19 mouse cellular contexts compared by ENCODE assay signal in genomic region chr5:93125325-93125724, GRCm38 (mm10). TPM values are rescaled to one million over a fixed set of nuclear protein-coding genes. Genes with fewer than 3 reads are reported as not detected.
DNase-seq lines count a peak whose midpoint lies in the region; ATAC-seq and TF ChIP-seq lines count a peak whose summit lies in the region.
"Had no signal": no experiment of that assay in that cellular context is flagged by ENCODE, and none has a peak within 500 bp of the region (broad histone marks: within the 10 kb centered on the region; RNA-seq: fewer than 3 reads in every experiment).

No protein-coding gene starts in this region.

- no peak for DNase-seq in hindbrain, postnatal 0 days (ENCODE audit: low spot score)
- DNase-seq in MN1 (ENCODE audit: low spot score), result no peak
- no peak for DNase-seq in spleen, postnatal 10 days (ENCODE audit: low spot score in 2 of 2)
- DNase-seq: cerebellum, postnatal 36 days; heart, postnatal 10 days; kidney, adult 9 months; lung, postnatal 10 days; thymus, adult 2 months had no signal

- H3K36me3 ChIP-seq in hindbrain, embryonic 12.5 days, result no peaks in the 10 kb centered on the region
- H3K36me3 ChIP-seq in hindbrain, postnatal 0 days (ENCODE audit: insufficient read depth, low read length), result no peaks in the 10 kb centered on the region
- no peaks in the 10 kb centered on the region for H3K36me3 ChIP-seq in midbrain, embryonic 13.5 days
- H3K36me3 ChIP-seq in midbrain, embryonic 15.5 days (replicated peaks), result no peaks in the 10 kb centered on the region
- H3K36me3 ChIP-seq in hindbrain, embryonic 13.5 days, result no peaks in the 10 kb centered on the region
- H3K36me3 ChIP-seq: liver, embryonic 15.5 days; stomach, embryonic 15.5 days had no signal

- no peak overlapping the region for H3K4me3 ChIP-seq in hindbrain, embryonic 12.5 days
- H3K4me3 ChIP-seq in hindbrain, postnatal 0 days (ENCODE audit: low read length), result no peak overlapping the region
- H3K4me3 ChIP-seq in midbrain, embryonic 13.5 days (replicated peaks), result no peak overlapping the region
- no peak overlapping the region for H3K4me3 ChIP-seq in midbrain, embryonic 15.5 days
- no peak overlapping the region for H3K4me3 ChIP-seq in hindbrain, embryonic 13.5 days
- H3K4me3 ChIP-seq: heart, embryonic 10.5 days; left cerebral cortex, adult 2 months; limb, embryonic 13.5 days; liver, embryonic 15.5 days; myocyte; stomach, embryonic 15.5 days had no signal

- H3K9me3 ChIP-seq in hindbrain, embryonic 12.5 days (replicated peaks), result no peaks in the 10 kb centered on the region
- H3K9me3 ChIP-seq in hindbrain, postnatal 0 days (ENCODE audit: low read length), result no peaks in the 10 kb centered on the region
- H3K9me3 ChIP-seq in midbrain, embryonic 13.5 days, result no peaks in the 10 kb centered on the region
- no peaks in the 10 kb centered on the region for H3K9me3 ChIP-seq in midbrain, embryonic 15.5 days
- no peaks in the 10 kb centered on the region for H3K9me3 ChIP-seq in hindbrain, embryonic 13.5 days
- H3K9me3 ChIP-seq: heart, embryonic 10.5 days; limb, embryonic 13.5 days; liver, embryonic 15.5 days; stomach, embryonic 15.5 days had no signal

- no peak for TF ChIP-seq CTCF in hindbrain, postnatal 0 days (IDR thresholded peaks at IDR 0.05; ENCODE audit: low read depth)

- peaks cover 64% of the 10 kb centered on the region for H3K4me1 ChIP-seq in hindbrain, embryonic 12.5 days
- H3K4me1 ChIP-seq in hindbrain, postnatal 0 days (ENCODE audit: insufficient read depth, low read length), result peaks cover 8% of the 10 kb centered on the region; the same call in 1 of the 2 replicates
- peaks cover 63% of the 10 kb centered on the region for H3K4me1 ChIP-seq in midbrain, embryonic 13.5 days (replicated peaks)
- H3K4me1 ChIP-seq in midbrain, embryonic 15.5 days, result peaks cover 47% of the 10 kb centered on the region
- peaks cover 65% of the 10 kb centered on the region for H3K4me1 ChIP-seq in hindbrain, embryonic 13.5 days (replicated peaks)

- ATAC-seq in hindbrain, embryonic 12.5 days (ENCODE audit: low FRiP score), result no peak
- ATAC-seq in hindbrain, postnatal 0 days, result no peak
- ATAC-seq in midbrain, embryonic 13.5 days, result no peak
- ATAC-seq in midbrain, embryonic 15.5 days (replicated peaks), result no peak
- ATAC-seq in hindbrain, embryonic 13.5 days (ENCODE audit: low FRiP score), result no peak
- ATAC-seq: inflammation-experienced regulatory T-cells, adult 6 months had no signal

- WGBS in hindbrain, embryonic 12.5 days, result 92% methylated on average over 6 of the region's 6 CpGs
- 92% methylated on average over 6 of the region's 6 CpGs for WGBS in hindbrain, postnatal 0 days
- 91% methylated on average over 6 of the region's 6 CpGs for WGBS in midbrain, embryonic 13.5 days
- 91% methylated on average over 6 of the region's 6 CpGs for WGBS in midbrain, embryonic 15.5 days
- 92% methylated on average over 6 of the region's 6 CpGs for WGBS in hindbrain, embryonic 13.5 days

- peak overlapping the region; percentile 79; the same call in 1 of the 2 replicates for H3K27ac ChIP-seq in hindbrain, embryonic 12.5 days
- H3K27ac ChIP-seq in hindbrain, postnatal 0 days, result no peak overlapping the region
- peak overlapping the region; percentile 79 for H3K27ac ChIP-seq in midbrain, embryonic 13.5 days
- H3K27ac ChIP-seq in midbrain, embryonic 15.5 days, result no peak overlapping the region
- H3K27ac ChIP-seq in hindbrain, embryonic 13.5 days, result peak overlapping the region; percentile 80
- H3K27ac ChIP-seq: limb, embryonic 13.5 days; liver, embryonic 15.5 days had no signal

- H3K27me3 ChIP-seq in hindbrain, embryonic 12.5 days, result no peaks in the 10 kb centered on the region
- H3K27me3 ChIP-seq in hindbrain, postnatal 0 days (ENCODE audit: insufficient read depth, low read length), result no peaks in the 10 kb centered on the region
- no peaks in the 10 kb centered on the region for H3K27me3 ChIP-seq in midbrain, embryonic 13.5 days
- H3K27me3 ChIP-seq in midbrain, embryonic 15.5 days (replicated peaks), result no peaks in the 10 kb centered on the region
- no peaks in the 10 kb centered on the region for H3K27me3 ChIP-seq in hindbrain, embryonic 13.5 days
- H3K27me3 ChIP-seq: limb, embryonic 13.5 days; liver, embryonic 15.5 days; stomach, embryonic 15.5 days had no signal

- no peak overlapping the region for H3K9ac ChIP-seq in hindbrain, embryonic 12.5 days
- H3K9ac ChIP-seq in hindbrain, postnatal 0 days (replicated peaks; ENCODE audit: low read length), result no peak overlapping the region
- H3K9ac ChIP-seq in midbrain, embryonic 13.5 days (replicated peaks), result no peak overlapping the region
- H3K9ac ChIP-seq in midbrain, embryonic 15.5 days, result no peak overlapping the region
- no peak overlapping the region for H3K9ac ChIP-seq in hindbrain, embryonic 13.5 days
- H3K9ac ChIP-seq: limb, embryonic 13.5 days; liver, embryonic 15.5 days; stomach, embryonic 15.5 days had no signal

- no peak overlapping the region for H3K4me2 ChIP-seq in hindbrain, embryonic 12.5 days (replicated peaks)
- H3K4me2 ChIP-seq in hindbrain, postnatal 0 days (ENCODE audit: low read depth, low read length), result no peak overlapping the region
- H3K4me2 ChIP-seq in midbrain, embryonic 13.5 days (replicated peaks), result no peak overlapping the region
- no peak overlapping the region for H3K4me2 ChIP-seq in midbrain, embryonic 15.5 days
- H3K4me2 ChIP-seq in hindbrain, embryonic 13.5 days, result no peak overlapping the region
- H3K4me2 ChIP-seq: limb, embryonic 13.5 days; liver, embryonic 15.5 days; stomach, embryonic 15.5 days had no signal

RNA-seq across cellular contexts. Expression of gene Sept11, which starts 32.1 kb away (rescaled TPM):
- polyA plus RNA-seq in hindbrain, embryonic 12.5 days (2016; fragmentation: Nextera tagmentation; extraction: Ambion mirVana), result 261 and 286 TPM in 2 replicates
- 79.3 and 88.1 TPM in 2 replicates for total RNA-seq in hindbrain, postnatal 0 days (2014; rRNA removed)
- 92.2 and 92.5 TPM in 2 replicates for polyA plus RNA-seq in hindbrain, postnatal 0 days (2015; fragmentation: Nextera tagmentation; extraction: Ambion mirVana)
- polyA plus RNA-seq in midbrain, embryonic 13.5 days (2015; fragmentation: Nextera tagmentation; extraction: Ambion mirVana), result 172 and 173 TPM in 2 replicates
- 148 TPM in 2 replicates for polyA plus RNA-seq in midbrain, embryonic 15.5 days (2015; fragmentation: Nextera tagmentation; extraction: Ambion mirVana)
- polyA plus RNA-seq in hindbrain, embryonic 13.5 days (2015; fragmentation: Nextera tagmentation; extraction: Ambion mirVana), result 165 and 171 TPM in 2 replicates

Comparison
In these comparisons a context has a peak if more than half of its experiments do, and no peak if none do; other contexts are left out.
1. H3K27ac ChIP-seq: peak in hindbrain, embryonic 12.5 days (single experiment), midbrain, embryonic 13.5 days (single experiment) and hindbrain, embryonic 13.5 days (single experiment); none in hindbrain, postnatal 0 days (single experiment) and midbrain, embryonic 15.5 days (single experiment).